Mouse (Mus musculus) kidney, adult 9 months (tissue): ENCODE results near the gene Ptk7.

Experiments
- DNase-seq: peaks from one replicate; pipeline ENCODE4 v3.0.0; 2022

Ptk7 gene

DNA sequence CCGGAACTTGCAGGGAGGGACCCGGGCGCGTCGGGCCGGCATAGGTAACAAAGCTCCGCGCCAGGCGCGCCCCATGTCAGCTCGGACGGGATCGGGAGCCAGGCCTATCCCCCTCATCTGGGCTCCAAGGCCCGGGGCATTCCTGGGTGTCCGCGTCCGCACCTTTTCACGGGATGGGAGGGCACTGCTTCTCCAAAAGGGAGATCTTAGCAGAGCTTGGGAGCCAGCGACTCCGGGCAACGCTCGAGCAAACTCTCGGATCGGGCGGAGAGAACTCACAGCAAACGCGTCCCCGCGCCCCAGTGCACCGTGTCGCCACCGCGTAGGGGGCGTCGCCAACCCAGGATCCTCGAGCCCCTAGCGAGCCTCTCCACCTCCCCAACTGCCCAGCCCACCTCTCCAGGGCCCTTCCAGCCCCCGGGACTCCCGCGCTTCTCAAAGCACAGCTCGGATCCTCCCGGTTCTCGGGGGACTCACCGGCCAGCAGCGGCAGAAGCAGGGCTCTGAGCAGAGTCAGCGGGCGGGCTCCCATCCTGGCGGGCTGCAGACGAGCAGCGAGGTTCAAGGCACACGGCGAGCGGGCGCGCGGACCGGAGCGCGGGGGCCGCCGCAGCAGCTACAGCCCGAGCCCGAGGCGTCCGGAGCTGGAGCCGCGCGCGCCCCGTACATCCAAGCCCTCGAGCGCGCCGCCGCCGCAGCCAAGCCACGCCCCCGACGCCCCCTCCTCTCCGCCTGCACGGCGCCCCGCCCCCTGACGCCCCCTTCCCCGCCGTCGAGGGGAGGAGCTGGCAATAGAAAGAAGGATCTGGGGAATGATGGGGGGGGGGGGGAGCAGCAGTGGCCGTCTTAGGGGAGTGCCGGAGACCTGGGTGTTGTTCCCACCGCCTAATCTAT, at the start of gene Ptk7:
Gene Ptk7, minus strand, starts transcription at position 714 of the 894 bp plus-strand sequence.
- no peak for DNase-seq

DNA sequence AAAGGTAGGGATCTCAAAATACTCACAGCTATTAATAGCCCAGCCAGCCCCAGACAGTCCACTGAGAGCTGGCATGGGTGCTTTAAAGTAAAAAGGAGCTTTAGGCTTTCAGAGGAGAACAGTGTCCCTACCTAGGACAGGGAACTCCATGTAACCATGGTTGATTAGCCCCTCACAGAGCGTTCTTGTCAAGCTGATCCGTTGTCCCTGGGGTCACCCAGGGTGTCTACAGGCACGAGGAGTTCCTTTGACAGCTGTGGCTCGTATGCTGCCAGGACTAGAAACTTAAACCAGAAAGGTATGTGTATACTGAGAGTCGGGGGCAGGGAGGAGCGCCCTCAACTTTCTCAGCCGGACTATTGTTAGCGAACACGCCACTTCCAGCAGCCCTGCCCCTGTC, 49.6 kb upstream of the Ptk7 start:
- no peak for DNase-seq

GRCm38 (mm10) chr17:46678416-46678815, 49.1 kb upstream of the Ptk7 start, which contains the start of gene Mea1:
Gene Mea1 (plus strand): TSS chr17:46678793.
- peak; percentile 52 for DNase-seq

DNA sequence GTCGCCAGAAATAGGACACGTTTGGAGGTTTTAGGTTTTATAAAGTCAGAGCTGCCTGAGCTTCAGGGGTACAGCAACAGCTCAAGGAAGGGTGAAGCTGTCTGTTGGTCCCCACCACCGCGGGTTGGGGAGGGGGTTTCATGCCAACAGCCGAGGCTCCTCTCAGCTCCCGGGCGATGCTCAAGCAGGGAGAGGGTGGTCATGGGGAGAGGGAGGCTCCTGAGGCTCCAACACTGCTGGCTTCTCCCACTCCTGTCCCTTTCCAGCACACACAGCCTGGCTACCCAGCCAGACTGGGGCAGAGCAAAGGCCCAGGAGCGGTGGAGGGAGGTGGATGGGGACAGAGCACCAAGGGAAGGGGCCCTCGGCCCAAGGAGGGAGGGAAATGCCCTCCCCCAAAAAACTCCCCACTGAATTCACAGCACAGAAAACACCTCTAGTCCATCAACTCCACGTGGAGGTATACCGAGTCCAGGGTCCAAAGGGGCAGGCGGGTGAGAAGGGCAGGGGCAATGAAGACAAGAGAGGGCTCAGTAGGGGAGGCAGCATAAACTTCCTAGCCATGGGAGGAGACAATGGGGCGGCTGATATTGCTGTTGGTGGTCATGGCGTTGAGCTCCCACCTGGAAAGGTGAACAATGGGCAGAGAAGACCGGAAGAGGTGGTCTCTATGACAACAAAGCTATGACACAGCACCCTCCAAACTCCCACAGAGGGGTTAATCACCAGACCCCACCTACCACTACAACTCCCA, 45.4 kb upstream of the Ptk7 start:
- DNase-seq: peak; percentile 39

GRCm38 (mm10) chr17:46673850-46674529, 44.7 kb upstream of the Ptk7 start, which contains the start of gene Rrp36:
Gene Rrp36 (minus strand): TSS chr17:46674352.
- peak; percentile 94 for DNase-seq

DNA sequence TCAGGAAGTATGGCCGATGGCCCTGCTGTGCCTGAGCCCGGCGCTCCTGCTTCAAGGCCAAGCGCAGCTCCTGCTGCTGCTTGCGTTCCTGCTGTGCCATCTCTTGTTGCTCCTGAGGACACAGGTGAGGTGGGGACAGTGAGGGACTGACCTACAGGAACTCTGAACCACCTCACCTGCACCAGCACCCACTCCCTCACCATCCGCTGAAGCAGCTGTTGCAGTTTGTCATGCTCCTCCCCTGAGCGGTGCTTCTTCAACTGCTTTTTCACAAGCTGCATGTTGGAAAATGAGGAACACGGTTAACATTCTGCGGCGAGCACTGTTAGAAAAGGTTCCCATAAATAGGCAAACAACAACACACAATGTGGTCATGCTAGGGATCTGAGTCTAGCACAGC, 40.6 kb upstream of the Ptk7 start:
- no peak for DNase-seq

DNA sequence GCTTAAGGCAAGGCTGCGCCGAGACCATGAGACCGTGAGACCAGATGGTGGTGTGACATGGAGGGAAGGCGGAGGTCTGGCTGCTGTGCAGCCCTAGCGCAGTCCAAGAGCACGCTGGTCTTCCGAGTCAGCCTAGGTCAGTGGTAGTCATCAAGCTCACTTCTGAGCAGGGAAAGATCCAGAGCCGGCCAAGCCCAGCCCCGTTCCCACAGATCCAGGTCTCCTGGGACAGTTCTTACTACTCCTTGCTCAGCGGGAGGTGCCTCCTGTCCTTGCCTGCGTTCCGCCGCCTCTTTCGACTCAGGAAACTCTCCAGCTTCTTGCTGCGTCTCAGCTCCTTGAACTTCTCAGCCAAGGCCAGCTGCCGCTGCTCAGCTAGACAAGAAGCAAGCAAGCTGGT, 38.4 kb upstream of the Ptk7 start:
- no peak for DNase-seq

DNA sequence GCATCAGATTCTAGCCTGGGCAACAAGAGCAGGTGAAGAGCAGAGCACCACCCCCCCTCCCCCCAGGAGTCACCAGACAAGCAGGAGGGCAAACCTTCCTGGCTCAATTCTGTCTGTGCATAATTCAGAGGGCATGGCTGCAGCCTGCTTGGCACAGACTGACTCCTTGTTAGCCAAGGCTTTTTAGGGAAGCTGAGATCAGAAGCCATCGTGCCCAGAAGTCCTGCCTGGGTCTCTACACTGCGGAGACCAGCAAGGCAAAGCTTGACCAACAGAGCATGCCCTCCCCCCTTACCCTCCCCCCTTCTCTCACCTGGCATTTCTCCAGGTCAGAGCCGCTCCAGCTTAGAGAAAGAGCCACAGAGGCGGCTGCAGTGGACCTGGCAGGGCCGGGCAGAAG, 33.4 kb upstream of the Ptk7 start:
- peak; percentile 38 for DNase-seq

- no peak for DNase-seq
Measured at GRCm38 (mm10) chr17:46661981-46662380, 32.7 kb upstream of the Ptk7 start.

GRCm38 (mm10) chr17:46661351-46661750, 32.0 kb upstream of the Ptk7 start:
- DNase-seq: no peak

GRCm38 (mm10) chr17:46656054-46656453, 26.8 kb upstream of the Ptk7 start:
- peak; percentile 51 for DNase-seq

DNA sequence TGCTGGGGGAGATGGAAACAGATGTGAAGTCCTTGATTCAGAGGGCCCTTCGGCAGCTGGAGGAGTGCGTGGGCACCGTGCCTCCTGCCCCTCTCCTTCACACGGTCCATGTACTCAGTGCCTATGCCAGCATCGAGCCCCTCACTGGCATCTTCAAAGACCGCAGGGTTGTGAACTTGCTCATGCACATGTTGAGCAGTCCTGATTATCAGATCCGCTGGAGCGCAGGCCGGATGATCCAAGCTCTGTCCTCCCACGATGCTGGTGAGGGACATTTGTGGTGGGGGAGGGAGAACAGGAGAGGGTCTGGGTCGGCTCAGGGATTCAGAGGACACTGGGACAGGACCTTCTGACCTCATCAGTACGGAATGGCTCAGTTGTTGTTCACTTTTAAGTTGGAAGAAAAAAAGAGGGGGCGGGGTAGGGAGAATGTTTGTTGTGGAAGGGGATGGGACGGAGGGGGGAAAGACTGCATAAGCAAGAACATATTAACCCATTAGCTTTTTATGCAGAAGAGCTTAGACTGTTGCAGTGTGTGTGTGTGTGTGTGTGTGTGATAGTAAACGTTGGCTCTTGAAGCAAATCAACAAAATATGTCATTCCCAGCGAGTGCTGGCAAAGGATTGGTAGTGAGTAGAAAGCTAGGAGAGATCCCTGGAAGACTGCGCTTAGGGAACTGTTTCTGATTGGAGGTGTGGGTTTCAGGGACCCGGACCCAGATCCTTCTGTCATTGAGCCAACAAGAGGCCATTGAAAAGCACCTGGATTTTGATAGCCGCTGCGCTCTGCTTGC, 22.6 kb upstream of the Ptk7 start:
- no peak for DNase-seq

- no peak for DNase-seq
Measured at GRCm38 (mm10) chr17:46651292-46651691, 22.0 kb upstream of the Ptk7 start.

- DNase-seq: peak; percentile 92
Measured at GRCm38 (mm10) chr17:46650232-46651031, 21.1 kb upstream of the Ptk7 start, which contains the start of gene Cul7. Gene Cul7 (plus strand): TSS chr17:46650337.

DNA sequence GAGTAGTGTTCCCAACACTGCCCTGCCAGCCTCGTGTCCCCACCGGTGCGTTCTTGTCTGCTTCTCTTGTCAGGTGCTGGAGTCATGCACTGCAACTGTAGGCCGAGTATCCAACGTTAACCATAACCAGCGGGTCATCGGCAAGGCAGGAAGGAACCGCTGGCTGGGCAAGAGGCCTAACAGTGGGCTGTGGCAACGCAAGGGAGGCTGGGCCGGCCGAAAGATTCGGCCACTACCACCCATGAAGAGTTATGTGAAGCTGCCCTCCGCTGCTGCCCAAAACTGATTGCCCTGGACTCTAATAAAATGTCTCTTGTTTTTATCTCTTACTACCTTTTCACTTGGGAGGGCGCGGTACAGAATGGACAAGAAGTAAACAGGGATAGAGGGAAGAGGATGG, 20.5 kb upstream of the Ptk7 start:
- DNase-seq: no peak

GRCm38 (mm10) chr17:46648436-46648835, 19.1 kb upstream of the Ptk7 start:
- no peak for DNase-seq

DNA sequence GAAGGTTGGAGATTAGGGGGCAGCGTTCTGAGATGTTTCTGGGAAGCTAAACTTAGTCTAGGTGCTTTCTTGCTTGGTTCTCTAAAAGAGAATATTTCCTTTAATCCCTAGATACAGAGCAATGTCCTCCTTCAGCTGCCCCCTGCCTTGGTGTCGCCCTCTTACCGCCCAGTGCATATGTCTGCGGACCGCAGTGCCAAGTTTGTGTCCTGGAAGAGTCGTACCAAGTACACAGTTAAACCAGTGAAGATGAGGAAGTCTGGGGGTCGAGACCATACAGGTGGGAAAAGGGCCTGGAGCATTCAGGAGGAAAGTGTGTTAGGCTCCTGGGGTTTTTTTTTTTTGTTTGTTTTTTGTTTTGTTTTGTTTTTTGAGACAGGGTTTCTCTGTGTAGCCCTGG, 18.0 kb upstream of the Ptk7 start:
- no peak for DNase-seq

DNA sequence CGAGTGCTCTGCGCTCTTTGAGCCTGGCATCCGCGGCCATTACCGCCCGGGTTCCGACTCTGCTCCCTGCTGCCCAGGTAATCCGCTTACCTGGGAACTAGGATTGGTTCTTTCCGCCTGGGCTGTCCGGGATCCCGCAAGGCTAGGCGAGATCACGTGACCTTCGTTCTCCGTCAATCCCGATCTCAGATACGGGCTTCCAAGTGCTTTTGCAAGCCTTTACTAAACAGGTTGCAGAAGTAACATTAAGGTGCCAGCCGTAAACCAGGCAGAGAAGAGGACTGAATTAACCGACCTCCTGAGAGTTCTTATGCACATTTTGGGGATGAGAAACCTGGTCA, 17.0 kb upstream of the Ptk7 start:
- DNase-seq: no peak

GRCm38 (mm10) chr17:46645561-46646321, 16.4 kb upstream of the Ptk7 start, which contains the start of the genes Klc4 and Mrpl2:
Gene Klc4 (minus strand): TSS chr17:46646022.
Gene Mrpl2 (plus strand): TSS chr17:46646229.
- DNase-seq: peak; percentile 99

GRCm38 (mm10) chr17:46644916-46645475, 15.7 kb upstream of the Ptk7 start:
- DNase-seq: peak; percentile 96
